Comparison of ENCODE assay signal across 7 mouse cellular contexts in the genomic region with DNA sequence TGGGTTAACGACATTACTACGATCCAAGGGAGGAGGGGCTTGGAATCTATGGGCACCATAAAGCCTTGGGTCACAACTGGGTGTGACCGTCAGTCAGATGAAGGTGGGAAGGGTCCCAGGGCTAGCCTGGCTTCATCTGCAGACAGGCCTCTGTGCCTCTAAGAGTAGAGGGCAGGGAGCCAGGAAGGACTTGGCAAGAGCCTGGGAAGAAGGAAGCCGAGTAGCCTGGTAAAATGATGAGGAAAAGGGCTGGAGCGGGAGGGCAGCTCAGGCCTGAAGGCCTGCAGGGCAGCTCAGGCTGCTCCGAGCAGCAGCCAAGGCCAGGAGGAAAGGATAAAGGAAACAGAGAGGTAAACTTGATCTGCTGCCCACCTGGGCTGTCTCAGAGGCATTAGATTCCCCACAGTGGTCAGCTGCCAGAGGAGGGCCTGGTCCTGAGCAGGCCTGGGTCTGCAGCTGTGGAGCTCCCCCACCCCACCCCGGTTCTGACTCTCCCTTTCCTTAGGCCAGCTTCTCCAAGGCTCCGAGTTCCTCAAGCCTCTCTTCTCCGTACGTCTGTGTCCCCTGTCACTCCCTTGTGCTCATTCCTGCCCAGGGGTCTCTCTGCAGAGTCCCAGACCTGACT. TPM values are rescaled to one million over a fixed set of nuclear protein-coding genes. Genes with fewer than 3 reads are reported as not detected.
DNase-seq lines count a peak whose midpoint lies in the region; ATAC-seq and TF ChIP-seq lines count a peak whose summit lies in the region.

No protein-coding gene starts in this region.

- H3K4me1 ChIP-seq in embryonic facial prominence, embryonic 14.5 days (ENCODE audit: control insufficient read depth, insufficient read depth, low read length) = peaks cover 17% of the 10 kb centered on the region
- H3K4me1 ChIP-seq in heart, embryonic 15.5 days (replicated peaks) = peaks cover 17% of the 10 kb centered on the region
- H3K4me1 ChIP-seq in limb, embryonic 14.5 days (ENCODE audit: control insufficient read depth, insufficient read depth, low read length) = peaks cover 34% of the 10 kb centered on the region

- no peak overlapping the region; the same call in 1 of the 2 replicates for H3K4me2 ChIP-seq in embryonic facial prominence, embryonic 14.5 days (ENCODE audit: low read depth, low read length)
- no peak overlapping the region for H3K4me2 ChIP-seq in heart, embryonic 15.5 days
- no peak overlapping the region for H3K4me2 ChIP-seq in limb, embryonic 14.5 days (replicated peaks; ENCODE audit: low read depth, low read length, severe bottlenecking)

- no peaks in the 10 kb centered on the region for H3K27me3 ChIP-seq in embryonic facial prominence, embryonic 14.5 days (replicated peaks; ENCODE audit: control insufficient read depth, insufficient read depth, low read length)
- H3K27me3 ChIP-seq in heart, embryonic 15.5 days = no peaks in the 10 kb centered on the region
- H3K27me3 ChIP-seq in limb, embryonic 14.5 days (ENCODE audit: control insufficient read depth, insufficient read depth, low read length) = no peaks in the 10 kb centered on the region

- DNase-seq in ovary, postnatal 36 days (ENCODE audit: low spot score) = peak; percentile 45
- no peak for DNase-seq in ovary, postnatal 10 days (ENCODE audit: low spot score)
- DNase-seq in embryonic facial prominence, embryonic 14.5 days (ENCODE audit: low spot score) = peak; percentile 67
- DNase-seq in limb, embryonic 14.5 days (ENCODE audit: low spot score) = peak; percentile 67
- no peak for DNase-seq in layer of hippocampus, postnatal 36 days

- H3K9ac ChIP-seq in embryonic facial prominence, embryonic 14.5 days (ENCODE audit: low read depth, low read length) = peak overlapping the region; percentile 45; the same call in 1 of the 2 replicates
- no peak overlapping the region for H3K9ac ChIP-seq in heart, embryonic 15.5 days
- peak overlapping the region; percentile 2; the same call in 1 of the 2 replicates for H3K9ac ChIP-seq in limb, embryonic 14.5 days (ENCODE audit: low read depth, low read length, severe bottlenecking)

- no peak overlapping the region for H3K4me3 ChIP-seq in embryonic facial prominence, embryonic 14.5 days (ENCODE audit: low read depth, low read length)
- no peak overlapping the region for H3K4me3 ChIP-seq in heart, embryonic 15.5 days
- H3K4me3 ChIP-seq in limb, embryonic 14.5 days (replicated peaks; ENCODE audit: low read length) = no peak overlapping the region

- peak; percentile 69 for ATAC-seq in embryonic facial prominence, embryonic 14.5 days (ENCODE audit: low read depth)
- ATAC-seq in heart, embryonic 15.5 days (replicated peaks; ENCODE audit: insufficient number of reproducible peaks, insufficient read depth, low FRiP score, low read depth) = peak; percentile 61; the same call in 1 of the 2 replicates
- peak; percentile 69 for ATAC-seq in limb, embryonic 14.5 days (ENCODE audit: low FRiP score, low read depth)
- no peak for ATAC-seq in granulocyte monocyte progenitor cell, adult 5-6 weeks (replicated peaks; ENCODE audit: poor library complexity, severe bottlenecking)

- TF ChIP-seq POLR2A in limb, embryonic 14.5 days (IDR thresholded peaks at IDR 0.05; ENCODE audit: borderline replicate concordance, extremely low read depth, insufficient read depth, insufficient read length) = no peak

- peak overlapping the region; percentile 71 for H3K27ac ChIP-seq in embryonic facial prominence, embryonic 14.5 days (replicated peaks; ENCODE audit: low read depth, low read length)
- H3K27ac ChIP-seq in heart, embryonic 15.5 days = peak overlapping the region; percentile 68
- H3K27ac ChIP-seq in limb, embryonic 14.5 days (replicated peaks; ENCODE audit: low read depth, low read length) = peak overlapping the region; percentile 86

- 47% methylated on average over 10 of the region's 10 CpGs for WGBS in embryonic facial prominence, embryonic 14.5 days
- WGBS in heart, embryonic 15.5 days = 50% methylated on average over 10 of the region's 10 CpGs
- 24% methylated on average over 10 of the region's 10 CpGs for WGBS in limb, embryonic 14.5 days

- H3K36me3 ChIP-seq in embryonic facial prominence, embryonic 14.5 days (ENCODE audit: control insufficient read depth, insufficient read depth, low read length) = no peaks in the 10 kb centered on the region
- no peaks in the 10 kb centered on the region for H3K36me3 ChIP-seq in heart, embryonic 15.5 days
- H3K36me3 ChIP-seq in limb, embryonic 14.5 days (ENCODE audit: control insufficient read depth, insufficient read depth, low read length) = no peaks in the 10 kb centered on the region

- H3K9me3 ChIP-seq in embryonic facial prominence, embryonic 14.5 days (ENCODE audit: control insufficient read depth, low read length) = no peaks in the 10 kb centered on the region
- H3K9me3 ChIP-seq in heart, embryonic 15.5 days (replicated peaks) = no peaks in the 10 kb centered on the region
- no peaks in the 10 kb centered on the region for H3K9me3 ChIP-seq in limb, embryonic 14.5 days (ENCODE audit: control insufficient read depth, low read length)

RNA-seq across cellular contexts. Expression of a gene that starts 27.5 kb away (rescaled TPM):
- 0.18 and 0.28 TPM in 2 replicates for polyA plus RNA-seq in embryonic facial prominence, embryonic 14.5 days (2014; fragmentation: Nextera tagmentation; extraction: Ambion mirVana)
- polyA plus RNA-seq in heart, embryonic 15.5 days (2015; fragmentation: Nextera tagmentation; extraction: Ambion mirVana) = 1.3 and 2.1 TPM in 2 replicates
- polyA plus RNA-seq in limb, embryonic 14.5 days (2012; rRNA removed) = 0.60 and 0.78 TPM in 2 replicates
- polyA plus RNA-seq in limb, embryonic 14.5 days (2014; fragmentation: Nextera tagmentation; extraction: Ambion mirVana) = 0.28 and 0.41 TPM in 2 replicates
- 1 to 10 TPM; 3.3 TPM for total RNA-seq in layer of hippocampus, postnatal 36 days (2021)
- not detected in 2 replicates for total RNA-seq in granulocyte monocyte progenitor cell, adult 5-6 weeks (2014; fragmentation: Nextera tagmentation)
- not detected in 2 replicates for total RNA-seq in granulocyte monocyte progenitor cell, adult 5-6 weeks (2017)

RNA-seq across cellular contexts. Expression of a gene that starts 44.9 kb away (rescaled TPM):
- 35.5 and 38.1 TPM in 2 replicates for polyA plus RNA-seq in embryonic facial prominence, embryonic 14.5 days (2014; fragmentation: Nextera tagmentation; extraction: Ambion mirVana)
- polyA plus RNA-seq in heart, embryonic 15.5 days (2015; fragmentation: Nextera tagmentation; extraction: Ambion mirVana) = 23.4 and 24.5 TPM in 2 replicates
- 16.7 and 23.5 TPM in 2 replicates for polyA plus RNA-seq in limb, embryonic 14.5 days (2012; rRNA removed)
- 33.2 and 35.0 TPM in 2 replicates for polyA plus RNA-seq in limb, embryonic 14.5 days (2014; fragmentation: Nextera tagmentation; extraction: Ambion mirVana)
- 100 to 1,000 TPM; 180 to 181 TPM for total RNA-seq in layer of hippocampus, postnatal 36 days (2021)
- total RNA-seq in granulocyte monocyte progenitor cell, adult 5-6 weeks (2014; fragmentation: Nextera tagmentation) = 33.8 and 45.5 TPM in 2 replicates
- 63.0 and 67.5 TPM in 2 replicates for total RNA-seq in granulocyte monocyte progenitor cell, adult 5-6 weeks (2017)

Comparison
In these comparisons a context has a peak if more than half of its experiments do, and no peak if none do; other contexts are left out.
1. DNase-seq: peak in ovary, postnatal 36 days (single experiment), embryonic facial prominence, embryonic 14.5 days (single experiment) and limb, embryonic 14.5 days (single experiment); none in ovary, postnatal 10 days (single experiment) and layer of hippocampus, postnatal 36 days (0 of 2).
2. Peak in every context shown above with its lines, with median percentiles within 50 percentile points of each other: H3K27ac ChIP-seq.